Mouse (Mus musculus) MEL (cell line): ENCODE data around the gene Gm20388.

Experiments used
- CTCF ChIP-seq, 3 experiments: IDR thresholded peaks in 2 of 3; conservative IDR thresholded peaks in 1 of 3; 2 replicates each; pipeline ENCODE4 v1.5.1; 2011 to 2012; ENCODE audit warnings: low read length in 3 of 3, low read depth in 2 of 3, mild to moderate bottlenecking in 2 of 3, improper control_type of control experiment in 1 of 3, inconsistent platforms in 1 of 3, mixed read lengths in 1 of 3, moderate library complexity in 1 of 3; ENCODE audit not compliant: control insufficient read depth in 1 of 3, insufficient read depth in 1 of 3, poor library complexity in 1 of 3, severe bottlenecking in 1 of 3
- GATA1 ChIP-seq: IDR thresholded peaks from 2 replicates; pipeline ENCODE4 v1.6.1; 2011; ENCODE audit warnings: low read depth, low read length, improper control_type of control experiment
- MAFK ChIP-seq: IDR thresholded peaks from 2 replicates; pipeline ENCODE4 v1.6.1; 2011; ENCODE audit warnings: low read depth, mild to moderate bottlenecking, low read length, improper control_type of control experiment, borderline replicate concordance
- MYB ChIP-seq: IDR thresholded peaks from 2 replicates; pipeline ENCODE4 v1.6.1; 2011; ENCODE audit warnings: mild to moderate bottlenecking, low read depth, low read length, improper control_type of control experiment
- RCOR1 ChIP-seq: IDR thresholded peaks from 2 replicates; pipeline ENCODE4 v1.6.1; 2012; ENCODE audit warnings: low read depth, mild to moderate bottlenecking, inconsistent platforms, low read length, improper control_type of control experiment
- TAL1 ChIP-seq: IDR thresholded peaks from 2 replicates; pipeline ENCODE4 v1.6.1; 2012; ENCODE audit warnings: mild to moderate bottlenecking, inconsistent platforms, low read length, moderate library complexity, mixed read lengths
- TBP ChIP-seq: IDR thresholded peaks from 2 replicates; pipeline ENCODE4 v1.8.0; 2011; ENCODE audit warnings: low read depth, low read length, improper control_type of control experiment
- UBTF ChIP-seq: IDR thresholded peaks from 2 replicates; pipeline ENCODE4 v1.6.1; 2012; ENCODE audit warnings: low read depth, mild to moderate bottlenecking, inconsistent platforms, low read length, improper control_type of control experiment, moderate library complexity, borderline replicate concordance; ENCODE audit not compliant: insufficient read depth
- ZNF384 ChIP-seq: IDR thresholded peaks from 2 replicates; pipeline ENCODE4 v1.6.1; 2012; ENCODE audit warnings: low read depth, mild to moderate bottlenecking, inconsistent platforms, low read length, improper control_type of control experiment

DNA sequence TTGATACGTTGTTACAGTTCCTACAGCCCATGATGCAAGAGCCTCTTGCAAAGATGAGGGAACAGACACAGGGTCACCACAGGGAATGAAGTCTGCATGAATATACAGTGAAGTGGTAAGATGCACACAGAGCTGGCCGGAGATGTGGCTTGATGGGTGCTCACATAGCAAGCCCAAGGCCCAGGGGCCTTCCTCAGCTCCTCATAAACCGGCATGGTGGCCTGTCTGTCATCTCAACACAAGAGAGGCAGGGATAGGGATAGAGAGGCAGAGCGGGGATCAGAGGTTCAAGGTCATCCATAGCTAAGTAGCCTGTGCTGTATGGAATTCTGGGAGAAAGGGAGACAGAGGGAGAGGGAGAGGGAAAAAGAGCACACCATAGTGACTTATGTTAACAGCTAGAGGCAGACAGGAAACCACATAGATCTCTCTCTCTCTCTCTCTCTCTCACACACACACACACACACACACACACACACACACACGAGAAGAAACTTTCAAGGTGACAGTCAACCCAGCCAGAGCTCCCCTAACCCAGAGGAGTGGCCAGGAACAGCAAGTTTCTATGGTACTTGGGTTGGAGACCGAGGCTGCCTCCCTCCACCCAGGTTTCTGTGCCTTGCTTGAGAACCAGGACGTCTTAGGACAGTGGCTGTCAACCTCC is 493.1 kb downstream of the Gm20388 start:
- TF ChIP-seq MAFK (no peak), ZNF384 (no peak), TBP (no peak), GATA1 (no peak), RCOR1 (no peak), UBTF (no peak), TAL1 (no peak), CTCF (IDR thresholded peaks at IDR 0.05 in 2 of 3, conservative IDR thresholded peaks at IDR 0.05 in 1 of 3; ENCODE audit: control insufficient read depth in 1 of 3, insufficient read depth in 1 of 3, low read depth in 2 of 3, low read length in 3 of 3, poor library complexity in 1 of 3, severe bottlenecking in 1 of 3) (no peak), MYB (no peak)
